Mouse (Mus musculus): Measurements from ENCODE around the gene Vax1. TPM values are rescaled to one million over a fixed set of nuclear protein-coding genes. Genes with fewer than 3 reads are reported as not detected.

Vax1 gene
- polyA plus RNA-seq (2015; fragmentation: Illumina TruSeq; extraction: RNeasy Lipid Tissue Mini Kit (QIAGEN cat#74804); ENCODE audit: low read depth, low replicate concordance) = 0.62 TPM

DNA sequence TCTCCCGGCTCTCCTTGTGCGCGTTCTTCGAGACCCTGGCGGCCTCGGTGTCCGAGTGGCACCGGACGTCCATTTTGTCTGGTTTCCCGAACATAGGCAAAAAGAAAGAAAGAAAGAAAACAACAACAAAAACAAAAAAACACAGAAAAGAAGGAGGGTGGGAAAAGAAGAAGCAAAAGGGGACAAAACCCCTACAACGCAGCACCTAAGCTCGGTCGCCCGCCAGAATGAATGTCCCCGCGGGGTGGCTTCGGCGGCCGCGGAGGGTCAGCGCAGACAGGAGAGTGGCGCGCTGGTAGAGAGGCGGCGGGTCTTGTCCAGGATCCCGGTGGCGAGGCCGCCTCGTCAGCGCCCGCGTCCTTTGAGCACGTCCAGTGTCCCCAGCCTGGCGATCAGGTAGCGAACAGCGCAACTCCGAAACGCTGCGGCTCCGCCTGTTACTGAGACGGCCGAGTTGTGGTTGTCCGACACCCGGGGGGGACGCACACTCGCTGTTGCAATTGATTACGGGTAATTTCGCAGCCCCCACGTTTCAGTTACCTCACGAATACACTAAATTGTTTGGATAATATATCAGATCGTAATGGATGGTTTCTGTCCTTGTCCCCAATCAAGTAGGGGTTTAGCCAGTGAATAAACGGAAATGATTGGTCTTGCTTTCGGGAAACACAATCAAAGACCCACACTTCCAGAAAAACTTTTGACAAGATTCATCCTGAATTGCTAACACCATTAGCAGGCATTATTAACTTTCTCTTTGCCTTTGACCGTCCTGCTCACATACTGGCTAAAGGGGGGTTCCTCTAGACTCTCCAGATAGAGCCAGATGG is at the start of gene Vax1:
Vax1 (minus strand) TSS at position 121 of the 830 bp plus-strand sequence.

DNA sequence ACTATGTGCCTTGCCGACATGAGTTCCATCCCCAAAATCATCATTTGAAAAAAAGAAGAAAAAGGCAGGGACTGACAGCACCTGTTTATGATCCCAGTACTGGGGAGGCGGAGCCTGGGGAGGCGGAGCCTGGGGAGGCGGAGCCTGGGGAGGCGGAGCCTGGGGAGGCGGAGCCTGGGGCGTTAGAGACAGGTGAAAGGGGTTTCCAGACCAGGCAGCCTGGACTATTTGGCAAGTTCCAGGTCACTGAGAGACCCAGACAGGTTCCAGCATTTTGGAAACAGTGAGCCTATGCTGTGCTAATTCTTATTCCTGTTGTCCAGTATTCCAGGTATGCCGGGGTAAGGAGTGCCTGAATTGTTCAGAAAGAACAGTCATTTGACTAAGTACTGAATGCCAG is 49.1 kb upstream of the Vax1 start, which contains the start of gene Kcnk18:
Kcnk18 (plus strand) TSS at position 224 of the 400 bp plus-strand sequence.

Other genes starting within 250 kb of the Vax1 start
- gene Eno4, start 226.6 kb downstream of the Vax1 start, polyA plus RNA-seq (2015; fragmentation: Illumina TruSeq; extraction: RNeasy Lipid Tissue Mini Kit (QIAGEN cat#74804); ENCODE audit: low read depth, low replicate concordance) = 3.0 TPM
- gene Hspa12a, start 226.4 kb downstream of the Vax1 start, polyA plus RNA-seq (2015; fragmentation: Illumina TruSeq; extraction: RNeasy Lipid Tissue Mini Kit (QIAGEN cat#74804); ENCODE audit: low read depth, low replicate concordance) = 118 TPM
- gene Shtn1, start 94.0 kb downstream of the Vax1 start, polyA plus RNA-seq (2015; fragmentation: Illumina TruSeq; extraction: RNeasy Lipid Tissue Mini Kit (QIAGEN cat#74804); ENCODE audit: low read depth, low replicate concordance) = 27.0 TPM
- gene Kcnk18, start 49.2 kb upstream of the Vax1 start, polyA plus RNA-seq (2015; fragmentation: Illumina TruSeq; extraction: RNeasy Lipid Tissue Mini Kit (QIAGEN cat#74804); ENCODE audit: low read depth, low replicate concordance) = not detected
- 8.1 TPM for gene Slc18a2, start 90.8 kb upstream of the Vax1 start, polyA plus RNA-seq (2015; fragmentation: Illumina TruSeq; extraction: RNeasy Lipid Tissue Mini Kit (QIAGEN cat#74804); ENCODE audit: low read depth, low replicate concordance)
- gene Rps12-ps3, start 152.2 kb upstream of the Vax1 start, polyA plus RNA-seq (2015; fragmentation: Illumina TruSeq; extraction: RNeasy Lipid Tissue Mini Kit (QIAGEN cat#74804); ENCODE audit: low read depth, low replicate concordance) = 24.7 TPM
- gene Pdzd8, start 175.7 kb upstream of the Vax1 start, polyA plus RNA-seq (2015; fragmentation: Illumina TruSeq; extraction: RNeasy Lipid Tissue Mini Kit (QIAGEN cat#74804); ENCODE audit: low read depth, low replicate concordance) = 34.3 TPM

All from brain, adult 10 weeks (tissue).